Mouse (Mus musculus) forebrain, embryonic 13.5 days (tissue): ENCODE measurements around the gene Noc2l. TPM values are rescaled to one million over a fixed set of nuclear protein-coding genes. Genes with fewer than 3 reads are reported as not detected.

Experiments
- ATAC-seq: fragments of 200-750 bp; cut with Nextera tagmentation; 2 replicates; pipeline ENCODE4 v1.8.0; 2017
- H3K27ac ChIP-seq: fragments of 300-500 bp; sonication (generic); 2 replicates; pipeline ENCODE4 v1.5.1; 2015; ENCODE audit warnings: inconsistent platforms, mild to moderate bottlenecking, moderate library complexity
- H3K27me3 ChIP-seq: fragments of 300-500 bp; sonication (generic); 2 replicates; pipeline ENCODE4 v1.6.1; 2015; ENCODE audit warnings: mild to moderate bottlenecking, inconsistent platforms
- H3K36me3 ChIP-seq: fragments of 300-500 bp; sonication (generic); 2 replicates; pipeline ENCODE4 v1.6.1; 2015; ENCODE audit warnings: mild to moderate bottlenecking, inconsistent platforms; ENCODE audit not compliant: poor library complexity, severe bottlenecking
- H3K4me1 ChIP-seq: fragments of 300-500 bp; sonication (generic); 2 replicates; pipeline ENCODE4 v1.6.1; 2015; ENCODE audit warnings: inconsistent platforms
- H3K4me2 ChIP-seq: fragments of 300-500 bp; sonication (generic); 2 replicates; pipeline ENCODE4 v1.6.1; 2015; ENCODE audit warnings: inconsistent platforms, mild to moderate bottlenecking, moderate library complexity
- H3K4me3 ChIP-seq: fragments of 300-500 bp; sonication (generic); 2 replicates; pipeline ENCODE4 v1.5.1; 2015; ENCODE audit warnings: mild to moderate bottlenecking, inconsistent platforms
- H3K9ac ChIP-seq: fragments of 300-500 bp; sonication (generic); 2 replicates; pipeline ENCODE4 v1.6.1; 2015; ENCODE audit warnings: mild to moderate bottlenecking, inconsistent platforms
- H3K9me3 ChIP-seq: fragments of 300-500 bp; sonication (generic); replicated peaks from 2 replicates; pipeline ENCODE4 v1.6.1; 2016; ENCODE audit warnings: inconsistent platforms
- WGBS: fragments of 180-500 bp; shearing (Covaris S2); methylation state at CpG from one replicate; pipeline ENCODE4 v1.1.7; 2015; 5-methylcytosine and 5-hydroxymethylcytosine counted together
- polyA plus RNA-seq: library from polyadenylated mRNA; unstranded; fragments of >200 nt; fragmentation: Nextera tagmentation; extraction: Ambion mirVana; gene quantifications from 2 replicates; pipeline ENCODE4 v1.2.1, GENCODE M21; 2015

Noc2l gene
- polyA plus RNA-seq, 1 experiment from 2014 or later, result 62.8 TPM

DNA sequence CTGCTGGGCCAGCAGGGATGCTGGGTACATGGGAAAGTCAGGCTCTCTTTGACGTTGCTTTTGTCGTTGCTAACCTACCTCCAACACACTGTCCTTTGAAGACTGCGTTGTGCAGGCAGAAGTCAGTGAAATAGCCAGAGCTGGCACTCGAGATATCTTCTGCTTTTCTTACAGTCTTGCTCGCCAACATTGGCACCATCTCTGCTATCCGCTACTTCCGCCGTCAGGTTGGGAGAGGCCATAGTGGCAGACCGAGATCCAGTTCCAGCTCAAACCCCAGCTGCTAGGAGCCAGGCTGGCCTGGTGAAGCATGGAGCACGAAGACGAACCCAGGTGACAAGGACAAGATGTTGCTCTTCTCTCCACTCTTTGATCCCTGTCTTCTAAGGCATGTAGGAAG, 15.9 kb upstream of the Noc2l start:
- WGBS, result 90% methylated on average over 11 of the region's 11 CpGs
- Histone ChIP-seq H3K27ac (no peak overlapping the region), H3K27me3 (no peaks in the 10 kb centered on the region), H3K4me2 (no peak overlapping the region), H3K9me3 (no peaks in the 10 kb centered on the region), H3K4me3 (no peak overlapping the region), H3K9ac (no peak overlapping the region), H3K4me1 (no peaks in the 10 kb centered on the region), H3K36me3 (peaks cover 9% of the 10 kb centered on the region; the same call in 1 of the 2 replicates)
- no peak for ATAC-seq

DNA sequence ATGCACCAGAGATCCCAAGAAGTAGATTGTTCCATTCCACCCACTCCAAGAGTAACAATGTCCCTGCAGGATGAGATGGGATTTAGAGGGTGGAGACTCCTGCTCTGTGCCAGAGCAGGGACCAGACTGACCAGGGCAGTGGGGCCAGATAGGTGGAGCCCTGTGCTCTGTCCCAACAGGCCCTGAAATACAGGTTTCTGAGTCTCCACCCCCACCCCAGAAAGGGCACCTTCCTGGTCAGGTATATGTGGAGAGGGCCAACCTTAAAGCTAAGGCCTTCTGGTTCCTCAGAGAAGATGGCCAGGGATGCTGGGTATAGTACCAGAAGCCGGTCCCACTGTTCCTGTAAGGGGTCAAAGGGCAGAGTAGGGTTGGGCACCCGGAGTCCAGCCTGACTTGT, 11.5 kb upstream of the Noc2l start:
- H3K9me3 ChIP-seq, result no peaks in the 10 kb centered on the region
- H3K4me2 ChIP-seq, result no peak overlapping the region
- H3K27me3 ChIP-seq, result no peaks in the 10 kb centered on the region
- H3K4me1 ChIP-seq, result peaks cover 8% of the 10 kb centered on the region
- no peak for ATAC-seq
- H3K27ac ChIP-seq, result no peak overlapping the region
- H3K9ac ChIP-seq, result no peak overlapping the region
- 94% methylated on average over 2 of the region's 2 CpGs for WGBS
- H3K36me3 ChIP-seq, result peaks cover 19% of the 10 kb centered on the region
- no peak overlapping the region for H3K4me3 ChIP-seq

DNA sequence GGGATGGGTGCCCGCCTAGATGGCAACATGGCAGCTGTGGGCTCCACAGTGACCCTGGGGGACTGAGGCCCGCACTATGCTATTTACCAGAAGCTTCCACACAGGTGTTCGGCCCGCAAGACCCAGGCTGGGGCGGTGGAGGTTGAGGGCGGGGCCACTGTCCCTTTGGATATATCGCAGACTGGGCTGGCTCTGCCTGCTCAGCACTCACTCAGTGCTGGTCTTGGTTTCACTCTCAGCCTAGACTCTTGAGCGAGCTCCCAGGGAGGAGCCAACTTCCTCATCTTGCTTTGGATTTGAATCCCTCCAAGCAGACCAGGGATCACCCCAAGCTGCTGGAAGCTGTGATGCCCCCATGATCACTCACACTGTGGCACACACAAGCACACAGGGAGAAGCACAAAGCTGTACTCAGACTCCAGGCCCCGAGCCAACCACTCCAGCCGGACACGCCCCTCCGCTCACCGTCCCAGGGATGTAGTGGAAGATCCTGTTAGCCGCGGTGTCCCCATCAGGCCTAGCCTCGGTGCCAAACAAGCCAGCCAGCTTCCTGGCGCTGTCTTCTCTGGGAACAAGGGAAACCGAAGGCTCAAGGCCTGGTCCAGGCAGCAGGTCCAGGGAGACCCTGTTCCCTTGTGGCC, 7.9 kb upstream of the Noc2l start:
- H3K27ac ChIP-seq, result no peak overlapping the region
- H3K4me2 ChIP-seq, result peak overlapping the region; percentile 15
- H3K4me3 ChIP-seq, result no peak overlapping the region
- H3K9me3 ChIP-seq, result no peaks in the 10 kb centered on the region
- ATAC-seq, result peak; percentile 21; the same call in 1 of the 2 replicates
- H3K27me3 ChIP-seq, result no peaks in the 10 kb centered on the region
- peaks cover 46% of the 10 kb centered on the region for H3K36me3 ChIP-seq
- peaks cover 8% of the 10 kb centered on the region for H3K4me1 ChIP-seq
- WGBS, result 35% methylated on average over 18 of the region's 18 CpGs
- H3K9ac ChIP-seq, result 0 out of 2 replicates have a peak overlapping the region, but pooled peaks have one; percentile 34

DNA sequence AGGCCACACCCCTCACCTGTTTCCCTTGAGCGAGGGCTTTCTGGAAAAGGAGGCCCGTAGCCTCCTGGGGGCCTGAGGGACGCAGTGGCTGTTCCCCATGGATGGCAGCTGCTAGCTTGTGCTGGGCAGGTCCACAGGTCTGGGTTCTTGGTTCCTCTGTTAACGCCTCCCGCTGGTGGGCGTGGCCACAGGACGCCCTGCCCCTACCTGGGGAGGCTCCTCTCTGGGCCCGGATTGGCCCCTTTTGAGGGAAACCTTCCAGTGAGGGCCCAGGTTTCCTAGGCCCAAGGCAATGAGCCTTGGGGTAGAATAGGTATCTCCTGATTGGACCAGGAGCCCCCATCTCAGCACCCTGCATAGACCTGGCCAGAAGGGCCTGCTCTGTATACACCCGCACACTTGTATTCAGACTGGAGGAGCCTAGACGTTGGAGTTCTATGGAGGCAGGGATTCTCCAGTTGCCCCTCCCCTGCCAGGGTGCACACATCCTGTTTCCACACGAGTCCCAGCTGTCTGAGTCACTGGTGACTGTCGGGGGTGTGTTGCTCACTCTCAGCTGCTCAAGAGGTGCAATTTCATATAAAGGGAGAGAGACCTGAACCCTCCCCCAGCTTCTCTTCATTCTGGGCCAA, 7.3 kb upstream of the Noc2l start:
- Histone ChIP-seq H3K4me2 (peak overlapping the region; percentile 15), H3K4me1 (peaks cover 13% of the 10 kb centered on the region), H3K9ac (0 out of 2 replicates have a peak overlapping the region, but pooled peaks have one; percentile 34), H3K27ac (no peak overlapping the region), H3K4me3 (no peak overlapping the region), H3K9me3 (no peaks in the 10 kb centered on the region), H3K27me3 (no peaks in the 10 kb centered on the region), H3K36me3 (peaks cover 50% of the 10 kb centered on the region)
- WGBS, result 25% methylated on average over 12 of the region's 12 CpGs
- peak; percentile 42 for ATAC-seq

- 2% methylated on average over 17 of the region's 17 CpGs for WGBS
- Histone ChIP-seq H3K4me2 (peak overlapping the region; percentile 94), H3K27me3 (no peaks in the 10 kb centered on the region)
Observed at GRCm38 (mm10) chr4:156234021-156234501, 1.7 kb upstream of the Noc2l start.

GRCm38 (mm10) chr4:156234701-156235213, 1.1 kb upstream of the Noc2l start, which contains the start of gene Plekhn1:
TSS of gene Plekhn1 (minus strand) at chr4:156234857.
- Histone ChIP-seq H3K27me3 (no peaks in the 10 kb centered on the region), H3K4me1 (peaks cover 19% of the 10 kb centered on the region), H3K36me3 (peaks cover 61% of the 10 kb centered on the region), H3K4me2 (peak within 1 kb of the TSS; percentile 94), H3K4me3 (peak within 1 kb of the TSS; percentile 95), H3K9ac (peak within 1 kb of the TSS; percentile 79), H3K27ac (peak within 1 kb of the TSS; percentile 91), H3K9me3 (no peaks in the 10 kb centered on the region)
- ATAC-seq, result peak; percentile 51
- under 1% methylated on average over 46 of the region's 48 CpGs for WGBS

More at GRCm38 (mm10) chr4:156234021-156234501, 1.7 kb upstream of the Noc2l start:
- H3K9ac ChIP-seq, result peak overlapping the region; percentile 77
- peak overlapping the region; percentile 61 for H3K27ac ChIP-seq
- no peak for ATAC-seq
- peaks cover 19% of the 10 kb centered on the region for H3K4me1 ChIP-seq
- H3K4me3 ChIP-seq, result peak overlapping the region; percentile 95
- H3K9me3 ChIP-seq, result no peaks in the 10 kb centered on the region
- peaks cover 61% of the 10 kb centered on the region for H3K36me3 ChIP-seq

GRCm38 (mm10) chr4:156235360-156235770, 445 bp upstream of the Noc2l start:
- H3K4me1 ChIP-seq, result peaks cover 19% of the 10 kb centered on the region
- peaks cover 61% of the 10 kb centered on the region for H3K36me3 ChIP-seq
- peak overlapping the region; percentile 79 for H3K9ac ChIP-seq
- H3K4me3 ChIP-seq, result peak overlapping the region; percentile 95
- WGBS, result under 1% methylated on average over 15 of the region's 15 CpGs
- no peaks in the 10 kb centered on the region for H3K9me3 ChIP-seq
- no peaks in the 10 kb centered on the region for H3K27me3 ChIP-seq
- ATAC-seq, result peak; percentile 61
- peak overlapping the region; percentile 94 for H3K4me2 ChIP-seq
- H3K27ac ChIP-seq, result peak overlapping the region; percentile 91

DNA sequence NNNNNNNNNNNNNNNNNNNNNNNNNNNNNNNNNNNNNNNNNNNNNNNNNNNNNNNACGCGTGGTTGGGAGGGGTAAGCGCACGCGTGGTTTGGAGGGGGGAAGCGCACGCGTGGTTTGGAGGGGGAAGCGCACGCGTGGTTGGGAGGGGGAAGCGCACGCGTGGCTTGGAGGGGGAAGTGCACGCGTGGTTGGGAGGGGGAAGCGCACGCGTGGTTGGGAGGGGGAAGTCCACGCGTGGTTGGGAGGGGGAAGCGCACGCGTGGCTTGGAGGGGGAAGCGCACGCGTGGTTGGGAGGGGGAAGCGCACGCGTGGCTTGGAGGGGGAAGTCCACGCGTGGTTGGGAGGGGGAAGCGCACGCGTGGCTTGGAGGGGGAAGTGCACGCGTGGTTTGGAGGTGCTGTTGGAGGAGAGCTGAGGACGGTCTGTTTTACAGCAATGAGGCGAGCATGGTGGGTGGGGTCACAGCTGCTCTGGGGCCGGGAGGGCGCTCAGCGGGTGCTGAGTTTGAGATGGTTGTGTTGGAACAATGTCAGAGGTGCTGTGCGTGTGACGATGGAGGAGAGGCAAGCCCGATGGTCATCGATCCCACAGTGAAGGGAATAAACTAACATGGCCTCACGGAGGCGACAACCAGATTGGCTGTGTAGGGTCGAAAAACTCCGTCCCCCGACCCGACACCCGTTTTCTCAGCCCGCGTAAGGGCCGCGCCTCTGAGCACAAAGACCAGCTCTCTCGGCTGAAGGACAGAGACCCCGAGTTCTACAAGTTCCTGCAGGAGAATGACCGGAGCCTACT, 1.0 kb downstream of the Noc2l start:
- H3K4me3 ChIP-seq, result peak overlapping the region; percentile 95
- H3K4me1 ChIP-seq, result peaks cover 19% of the 10 kb centered on the region
- peaks cover 61% of the 10 kb centered on the region for H3K36me3 ChIP-seq
- H3K27me3 ChIP-seq, result no peaks in the 10 kb centered on the region
- no peak overlapping the region; the same call in 1 of the 2 replicates for H3K27ac ChIP-seq
- ATAC-seq, result no peak
- H3K9ac ChIP-seq, result peak overlapping the region; percentile 79
- WGBS, result 21% methylated on average over 58 of the region's 60 CpGs
- no peaks in the 10 kb centered on the region for H3K9me3 ChIP-seq
- peak overlapping the region; percentile 94 for H3K4me2 ChIP-seq

GRCm38 (mm10) chr4:156249567-156249966, 13.8 kb downstream of the Noc2l start:
- Histone ChIP-seq H3K9ac (no peak overlapping the region), H3K4me1 (peaks cover 4% of the 10 kb centered on the region), H3K4me2 (no peak overlapping the region), H3K27me3 (peaks cover 26% of the 10 kb centered on the region), H3K4me3 (no peak overlapping the region), H3K9me3 (no peaks in the 10 kb centered on the region), H3K36me3 (peaks cover 52% of the 10 kb centered on the region), H3K27ac (no peak overlapping the region)
- no peak for ATAC-seq
- WGBS, result 71% methylated on average over 11 of the region's 11 CpGs

- no peak overlapping the region for H3K9ac ChIP-seq
- no peak for ATAC-seq
- peaks cover 38% of the 10 kb centered on the region for H3K36me3 ChIP-seq
- H3K4me3 ChIP-seq, result no peak overlapping the region
- peaks cover 38% of the 10 kb centered on the region for H3K27me3 ChIP-seq
- 70% methylated on average over 8 of the region's 8 CpGs for WGBS
- no peaks in the 10 kb centered on the region for H3K9me3 ChIP-seq
- peaks cover 15% of the 10 kb centered on the region for H3K4me1 ChIP-seq
- H3K27ac ChIP-seq, result no peak overlapping the region
- no peak overlapping the region for H3K4me2 ChIP-seq
Observed at GRCm38 (mm10) chr4:156251081-156251480, 15.3 kb downstream of the Noc2l start.

GRCm38 (mm10) chr4:156252140-156252539, 16.3 kb downstream of the Noc2l start:
- Histone ChIP-seq H3K9me3 (no peaks in the 10 kb centered on the region), H3K4me1 (peaks cover 15% of the 10 kb centered on the region), H3K4me3 (no peak overlapping the region), H3K36me3 (peaks cover 28% of the 10 kb centered on the region), H3K27ac (no peak overlapping the region), H3K27me3 (peaks cover 38% of the 10 kb centered on the region), H3K4me2 (no peak overlapping the region), H3K9ac (no peak overlapping the region)
- no peak for ATAC-seq
- WGBS, result 32% methylated on average over 7 of the region's 7 CpGs
